Mouse (Mus musculus) intestine, postnatal 0 days (tissue): ENCODE data around the gene Kank1. TPM values are rescaled to one million over a fixed set of nuclear protein-coding genes. Genes with fewer than 3 reads are reported as not detected.

Experiments
- ATAC-seq: fragments of 200-750 bp; cut with Nextera tagmentation; 2 replicates; pipeline ENCODE4 v1.8.0; 2017; ENCODE audit warnings: mild to moderate bottlenecking, moderate TSS enrichment, moderate library complexity
- H3K27ac ChIP-seq: fragments of 300-500 bp; sonication (generic); 2 replicates; pipeline ENCODE4 v1.5.1; 2014; ENCODE audit warnings: mild to moderate bottlenecking, low read depth, low read length, moderate library complexity
- H3K27me3 ChIP-seq: fragments of 300-500 bp; sonication (generic); replicated peaks from 2 replicates; pipeline ENCODE4 v1.6.1; 2014; ENCODE audit warnings: low read length, mixed read lengths; ENCODE audit not compliant: control insufficient read depth, insufficient read depth
- H3K36me3 ChIP-seq: fragments of 300-500 bp; sonication (generic); 2 replicates; pipeline ENCODE4 v1.6.1; 2014; ENCODE audit warnings: mild to moderate bottlenecking, moderate library complexity; ENCODE audit not compliant: control insufficient read depth, insufficient read depth
- H3K4me1 ChIP-seq: fragments of 300-500 bp; sonication (generic); replicated peaks from 2 replicates; pipeline ENCODE4 v1.6.1; 2014; ENCODE audit warnings: antibody characterized with exemption, low read length, mixed read lengths; ENCODE audit not compliant: control insufficient read depth, insufficient read depth
- H3K4me2 ChIP-seq: fragments of 300-500 bp; sonication (generic); replicated peaks from 2 replicates; pipeline ENCODE4 v1.6.1; 2014; ENCODE audit warnings: low read depth, mild to moderate bottlenecking, moderate library complexity
- H3K4me3 ChIP-seq: fragments of 300-500 bp; sonication (generic); 2 replicates; pipeline ENCODE4 v1.5.1; 2014; ENCODE audit warnings: low read depth, low read length
- H3K9ac ChIP-seq: fragments of 300-500 bp; sonication (generic); 2 replicates; pipeline ENCODE4 v1.6.1; 2014; ENCODE audit warnings: mild to moderate bottlenecking, low read depth, low read length
- H3K9me3 ChIP-seq: fragments of 300-500 bp; sonication (generic); 2 replicates; pipeline ENCODE4 v1.6.1; 2016; ENCODE audit warnings: mixed run types; ENCODE audit not compliant: control insufficient read depth
- CTCF ChIP-seq: sonication (generic); IDR thresholded peaks from 2 replicates; pipeline ENCODE4 v1.5.1; 2016; ENCODE audit warnings: low read depth, mild to moderate bottlenecking, control low read depth, antibody characterized with exemption, moderate library complexity
- WGBS: fragments of 180-500 bp; shearing (Covaris S2); extraction: QIAGEN DNeasy Blood & Tissue Kit; methylation state at CpG from one replicate; pipeline ENCODE4 v1.1.7; 2014; 5-methylcytosine and 5-hydroxymethylcytosine counted together
- polyA plus RNA-seq: library from polyadenylated mRNA; unstranded; fragments of >200 nt; fragmentation: Nextera tagmentation; extraction: Ambion mirVana; gene quantifications from 2 replicates; pipeline ENCODE4 v1.2.1, GENCODE M21; 2015

The Kank1 gene
- polyA plus RNA-seq, 1 experiment from 2014 or later: 6.0 TPM

GRCm38 (mm10) chr19:25400212-25400913, 163.6 kb downstream of the Kank1 start:
- WGBS: 54% methylated on average over 13 of the region's 13 CpGs
- Histone ChIP-seq H3K36me3 (no peaks in the 10 kb centered on the region), H3K27ac (no peak overlapping the region), H3K9me3 (no peaks in the 10 kb centered on the region), H3K27me3 (no peaks in the 10 kb centered on the region), H3K4me2 (peak overlapping the region; percentile 31; the same call in 1 of the 2 replicates), H3K4me3 (no peak overlapping the region), H3K4me1 (no peaks in the 10 kb centered on the region), H3K9ac (no peak overlapping the region)
- ATAC-seq: no peak
- no peak for TF ChIP-seq CTCF

- no peak for ATAC-seq
- H3K9me3 ChIP-seq: no peaks in the 10 kb centered on the region
- no peaks in the 10 kb centered on the region for H3K36me3 ChIP-seq
- no peaks in the 10 kb centered on the region for H3K4me1 ChIP-seq
- no peak for TF ChIP-seq CTCF
- WGBS: 83% methylated on average over 8 of the region's 8 CpGs
- H3K4me2 ChIP-seq: no peak overlapping the region
- no peak overlapping the region for H3K4me3 ChIP-seq
- H3K9ac ChIP-seq: no peak overlapping the region
- no peak overlapping the region for H3K27ac ChIP-seq
- no peaks in the 10 kb centered on the region for H3K27me3 ChIP-seq
Measured at GRCm38 (mm10) chr19:25401521-25401920, 164.7 kb downstream of the Kank1 start.

GRCm38 (mm10) chr19:25404163-25404562, 167.4 kb downstream of the Kank1 start:
- Histone ChIP-seq H3K36me3 (peaks cover 2% of the 10 kb centered on the region), H3K9me3 (no peaks in the 10 kb centered on the region), H3K9ac (no peak overlapping the region), H3K4me1 (no peaks in the 10 kb centered on the region), H3K4me3 (no peak overlapping the region), H3K4me2 (no peak overlapping the region), H3K27me3 (no peaks in the 10 kb centered on the region), H3K27ac (no peak overlapping the region)
- 91% methylated on average over 4 of the region's 4 CpGs for WGBS
- TF ChIP-seq CTCF: no peak
- ATAC-seq: no peak

- no peaks in the 10 kb centered on the region for H3K4me1 ChIP-seq
- peak overlapping the region; percentile 38; the same call in 1 of the 2 replicates for H3K4me3 ChIP-seq
- H3K9me3 ChIP-seq: no peaks in the 10 kb centered on the region
- no peak for ATAC-seq
- TF ChIP-seq CTCF: no peak
- WGBS: 30% methylated on average over 6 of the region's 6 CpGs
- peak overlapping the region; percentile 62 for H3K27ac ChIP-seq
- H3K27me3 ChIP-seq: no peaks in the 10 kb centered on the region
- H3K36me3 ChIP-seq: peaks cover 20% of the 10 kb centered on the region
- no peak overlapping the region for H3K9ac ChIP-seq
- H3K4me2 ChIP-seq: peak overlapping the region; percentile 67
Measured at GRCm38 (mm10) chr19:25405987-25406386, 169.2 kb downstream of the Kank1 start.

- TF ChIP-seq CTCF: peak; percentile 42
- 6% methylated on average over 28 of the region's 28 CpGs for WGBS
Measured at GRCm38 (mm10) chr19:25406481-25407184, 169.9 kb downstream of the Kank1 start.

DNA sequence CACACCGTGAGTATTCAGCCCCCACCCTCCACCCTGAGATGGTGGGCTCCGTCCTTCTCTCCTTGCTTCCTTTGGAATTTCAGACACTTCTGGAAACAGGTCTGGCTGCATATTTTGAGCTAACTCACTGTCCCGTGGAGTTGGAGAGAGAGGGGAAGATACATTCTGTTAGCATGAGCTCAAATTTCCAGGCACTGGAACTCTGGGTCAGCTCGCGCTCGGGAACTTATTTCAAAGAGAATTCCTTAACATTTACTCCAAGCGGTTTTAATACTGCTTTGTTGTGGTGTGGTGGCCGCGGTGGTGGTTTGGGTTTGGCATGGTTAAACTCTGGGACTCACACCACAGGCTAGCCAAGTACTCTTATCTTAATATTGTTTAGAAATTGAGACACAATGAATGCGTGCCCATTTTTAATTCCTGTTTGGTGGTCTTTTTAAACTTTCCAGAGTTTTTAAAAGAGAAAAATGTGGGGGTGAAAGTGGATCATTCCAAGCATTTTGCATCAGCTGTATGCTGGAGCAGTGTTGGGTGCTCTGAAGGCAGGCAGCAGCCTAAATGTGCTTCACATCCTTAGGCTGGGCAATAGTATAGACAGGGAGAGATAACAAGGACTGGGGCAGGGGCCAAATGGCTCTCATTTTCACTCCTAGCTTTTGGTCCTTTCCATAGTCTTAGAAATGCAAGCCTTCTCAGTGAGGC, 170.6 kb downstream of the Kank1 start:
- no peak for TF ChIP-seq CTCF
- WGBS: 19% methylated on average over 10 of the region's 10 CpGs
- ATAC-seq: no peak

More at GRCm38 (mm10) chr19:25406481-25407184, 169.9 kb downstream of the Kank1 start:
- peak overlapping the region; percentile 38 for H3K4me3 ChIP-seq
- H3K4me2 ChIP-seq: peak overlapping the region; percentile 67
- ATAC-seq: peak; percentile 89
- H3K36me3 ChIP-seq: peaks cover 26% of the 10 kb centered on the region
- H3K9me3 ChIP-seq: no peaks in the 10 kb centered on the region
- H3K27me3 ChIP-seq: no peaks in the 10 kb centered on the region
- H3K4me1 ChIP-seq: no peaks in the 10 kb centered on the region
- peak overlapping the region; percentile 32 for H3K9ac ChIP-seq
- peak overlapping the region; percentile 62 for H3K27ac ChIP-seq

More for the DNA sequence above, 170.6 kb downstream of the Kank1 start:
- Histone ChIP-seq H3K9me3 (no peaks in the 10 kb centered on the region), H3K27ac (peak overlapping the region; percentile 62; the same call in 1 of the 2 replicates), H3K36me3 (peaks cover 32% of the 10 kb centered on the region), H3K27me3 (no peaks in the 10 kb centered on the region), H3K4me2 (peak overlapping the region; percentile 67), H3K4me3 (peak overlapping the region; percentile 38), H3K4me1 (no peaks in the 10 kb centered on the region), H3K9ac (peak overlapping the region; percentile 32)
